Mouse (Mus musculus) CH12.LX (cell line): Measurements from ENCODE around the gene Klhl9.

ENCODE experiments used
- CTCF ChIP-seq, 2 experiments: IDR thresholded peaks in 1 of 2; conservative IDR thresholded peaks in 1 of 2; 2 replicates each; pipeline ENCODE4 v1.5.1; 2011 to 2012; ENCODE audit warnings: low read depth in 2 of 2, low read length in 2 of 2, improper control_type of control experiment in 1 of 2, inconsistent platforms in 1 of 2, mild to moderate bottlenecking in 1 of 2, moderate library complexity in 1 of 2
- E2F4 ChIP-seq: IDR thresholded peaks from 2 replicates; pipeline ENCODE4 v1.6.1; 2011; ENCODE audit warnings: low read depth, low read length, improper control_type of control experiment; ENCODE audit not compliant: insufficient replicate concordance
- POLR2A ChIP-seq: IDR thresholded peaks from 2 replicates; pipeline ENCODE4 v1.6.1; 2011; ENCODE audit warnings: low read depth, mild to moderate bottlenecking, improper control_type of control experiment, low read length
- ZMIZ1 ChIP-seq: IDR thresholded peaks from 2 replicates; pipeline ENCODE4 v1.6.1; 2012; ENCODE audit warnings: low read depth, mild to moderate bottlenecking, inconsistent platforms, low read length, improper control_type of control experiment

- no peak for TF ChIP-seq CTCF (conservative IDR thresholded peaks at IDR 0.05 in 1 of 2, IDR thresholded peaks at IDR 0.05 in 1 of 2; ENCODE audit: low read depth in 2 of 2, low read length in 2 of 2)
- TF ChIP-seq E2F4: no peak
- no peak for TF ChIP-seq ZMIZ1
- no peak for TF ChIP-seq POLR2A
These were observed 4.5 kb upstream of the Klhl9 start for GRCm38 (mm10) chr4:88726727-88727126.
